Mouse (Mus musculus): ENCODE results near the gene Grn.

GRCm38 (mm10) chr11:102429551-102429950 lies 564 bp upstream of the Grn start:
- no peak for TF ChIP-seq POLR2A (IDR thresholded peaks at IDR 0.05; ENCODE audit: control insufficient read depth, low read depth, low read length)
- no peak for TF ChIP-seq CTCF (IDR thresholded peaks at IDR 0.05; ENCODE audit: control insufficient read depth, insufficient read depth, insufficient replicate concordance, low read depth, low read length)
